Mouse (Mus musculus) forebrain, embryonic 10.5 days (tissue): ENCODE data around the gene Acsl1. TPM values are rescaled to one million over a fixed set of nuclear protein-coding genes. Genes with fewer than 3 reads are reported as not detected.

Experiments used
- DNase-seq: peaks from one replicate; pipeline ENCODE4 v3.0.0-alpha.2; 2017; ENCODE audit warnings: low spot score; ENCODE audit errors: extremely low spot score
- H3K27ac ChIP-seq: fragments of 300-500 bp; sonication (generic); 2 replicates; pipeline ENCODE4 v1.5.1; 2016; ENCODE audit warnings: mild to moderate bottlenecking
- H3K27me3 ChIP-seq: fragments of 300-500 bp; sonication (generic); 2 replicates; pipeline ENCODE4 v1.6.1; 2016; ENCODE audit warnings: mild to moderate bottlenecking; ENCODE audit not compliant: poor library complexity, severe bottlenecking
- H3K36me3 ChIP-seq: fragments of 300-500 bp; sonication (generic); replicated peaks from 2 replicates; pipeline ENCODE4 v1.6.1; 2016; ENCODE audit warnings: mild to moderate bottlenecking, moderate library complexity
- H3K4me1 ChIP-seq: fragments of 300-500 bp; sonication (generic); 2 replicates; pipeline ENCODE4 v1.6.1; 2016
- H3K4me3 ChIP-seq: fragments of 300-500 bp; sonication (generic); 2 replicates; pipeline ENCODE4 v1.5.1; 2016; ENCODE audit warnings: mild to moderate bottlenecking, moderate library complexity
- H3K9me3 ChIP-seq: fragments of 300-500 bp; sonication (generic); 2 replicates; pipeline ENCODE4 v1.6.1; 2016; ENCODE audit warnings: mild to moderate bottlenecking, moderate library complexity
- WGBS: fragments of 180-500 bp; shearing (Covaris S2); methylation state at CpG from one replicate; pipeline ENCODE4 v1.1.7; 2016; 5-methylcytosine and 5-hydroxymethylcytosine counted together
- polyA plus RNA-seq: library from polyadenylated mRNA; unstranded; fragments of >200 nt; fragmentation: Nextera tagmentation; extraction: Ambion mirVana; gene quantifications from 2 replicates; pipeline ENCODE4 v1.2.1, GENCODE M21; 2016

The Acsl1 gene
- polyA plus RNA-seq, 1 experiment from 2014 or later = 6.5 TPM

GRCm38 (mm10) chr8:46529508-46529907 is 58.7 kb downstream of the Acsl1 start:
- H3K9me3 ChIP-seq = no peaks in the 10 kb centered on the region
- H3K4me1 ChIP-seq = no peaks in the 10 kb centered on the region
- WGBS = 86% methylated on average over 4 of the region's 4 CpGs
- DNase-seq = no peak
- H3K27ac ChIP-seq = no peak overlapping the region
- no peak overlapping the region for H3K4me3 ChIP-seq
- H3K36me3 ChIP-seq = no peaks in the 10 kb centered on the region
- no peaks in the 10 kb centered on the region for H3K27me3 ChIP-seq

GRCm38 (mm10) chr8:46530541-46530940 is 59.7 kb downstream of the Acsl1 start:
- H3K27ac ChIP-seq = no peak overlapping the region
- DNase-seq = no peak
- 58% methylated on average over 4 of the region's 4 CpGs for WGBS
- H3K4me1 ChIP-seq = no peaks in the 10 kb centered on the region
- no peaks in the 10 kb centered on the region for H3K9me3 ChIP-seq
- H3K36me3 ChIP-seq = no peaks in the 10 kb centered on the region
- no peak overlapping the region for H3K4me3 ChIP-seq
- H3K27me3 ChIP-seq = no peaks in the 10 kb centered on the region

- WGBS = 91% methylated on average over 7 of the region's 7 CpGs
- Histone ChIP-seq H3K27ac (no peak overlapping the region), H3K4me3 (no peak overlapping the region), H3K4me1 (no peaks in the 10 kb centered on the region), H3K36me3 (no peaks in the 10 kb centered on the region), H3K27me3 (no peaks in the 10 kb centered on the region), H3K9me3 (no peaks in the 10 kb centered on the region)
- no peak for DNase-seq
These were observed 63.1 kb downstream of the Acsl1 start for GRCm38 (mm10) chr8:46533926-46534325.

GRCm38 (mm10) chr8:46539701-46540100 is 68.9 kb downstream of the Acsl1 start:
- WGBS = 72% methylated on average over 5 of the region's 5 CpGs
- no peaks in the 10 kb centered on the region for H3K4me1 ChIP-seq
- H3K27ac ChIP-seq = no peak overlapping the region
- no peaks in the 10 kb centered on the region for H3K9me3 ChIP-seq
- no peaks in the 10 kb centered on the region for H3K36me3 ChIP-seq
- no peak overlapping the region for H3K4me3 ChIP-seq
- no peak for DNase-seq
- H3K27me3 ChIP-seq = no peaks in the 10 kb centered on the region

- Histone ChIP-seq H3K36me3 (no peaks in the 10 kb centered on the region), H3K27ac (no peak overlapping the region), H3K4me3 (no peak overlapping the region), H3K9me3 (no peaks in the 10 kb centered on the region), H3K27me3 (no peaks in the 10 kb centered on the region), H3K4me1 (no peaks in the 10 kb centered on the region)
- no peak for DNase-seq
- 87% methylated on average over 7 of the region's 7 CpGs for WGBS
These were observed 72.4 kb downstream of the Acsl1 start for GRCm38 (mm10) chr8:46543191-46543590.

GRCm38 (mm10) chr8:46543662-46544061 is 72.8 kb downstream of the Acsl1 start:
- DNase-seq = no peak
- Histone ChIP-seq H3K27ac (no peak overlapping the region), H3K4me3 (no peak overlapping the region), H3K27me3 (no peaks in the 10 kb centered on the region), H3K36me3 (no peaks in the 10 kb centered on the region), H3K9me3 (no peaks in the 10 kb centered on the region), H3K4me1 (no peaks in the 10 kb centered on the region)
- 80% methylated on average over 6 of the region's 6 CpGs for WGBS

GRCm38 (mm10) chr8:46545854-46546253 is 75.0 kb downstream of the Acsl1 start:
- Histone ChIP-seq H3K4me3 (no peak overlapping the region), H3K4me1 (peaks cover under 1% of the 10 kb centered on the region; the same call in 1 of the 2 replicates)
- WGBS = 81% methylated on average over 5 of the region's 5 CpGs

GRCm38 (mm10) chr8:46546431-46547176 is 75.8 kb downstream of the Acsl1 start:
- WGBS = 88% methylated on average over 11 of the region's 11 CpGs
- Histone ChIP-seq H3K27ac (0 out of 2 replicates have a peak overlapping the region, but pooled peaks have one; percentile 10), H3K4me1 (peaks cover 5% of the 10 kb centered on the region), H3K36me3 (no peaks in the 10 kb centered on the region), H3K4me3 (no peak overlapping the region), H3K9me3 (no peaks in the 10 kb centered on the region), H3K27me3 (no peaks in the 10 kb centered on the region)
- no peak for DNase-seq

More at GRCm38 (mm10) chr8:46545854-46546253, 75.0 kb downstream of the Acsl1 start:
- Histone ChIP-seq H3K27me3 (no peaks in the 10 kb centered on the region), H3K36me3 (no peaks in the 10 kb centered on the region), H3K9me3 (no peaks in the 10 kb centered on the region), H3K27ac (no peak overlapping the region)
- no peak for DNase-seq

- DNase-seq = no peak
- 51% methylated on average over 4 of the region's 4 CpGs for WGBS
- 0 out of 2 replicates have a peak overlapping the region, but pooled peaks have one; percentile 10 for H3K27ac ChIP-seq
- H3K36me3 ChIP-seq = no peaks in the 10 kb centered on the region
- H3K9me3 ChIP-seq = no peaks in the 10 kb centered on the region
- H3K4me3 ChIP-seq = no peak overlapping the region
- H3K4me1 ChIP-seq = peaks cover 5% of the 10 kb centered on the region
- H3K27me3 ChIP-seq = no peaks in the 10 kb centered on the region
These were observed 76.4 kb downstream of the Acsl1 start for GRCm38 (mm10) chr8:46547245-46547644.

- H3K4me3 ChIP-seq = no peak overlapping the region
- no peak overlapping the region for H3K27ac ChIP-seq
- peaks cover 4% of the 10 kb centered on the region for H3K36me3 ChIP-seq
- H3K9me3 ChIP-seq = no peaks in the 10 kb centered on the region
- no peaks in the 10 kb centered on the region for H3K27me3 ChIP-seq
- no peak for DNase-seq
- WGBS = 87% methylated on average over 8 of the region's 8 CpGs
- H3K4me1 ChIP-seq = peaks cover 20% of the 10 kb centered on the region
These were observed 79.2 kb downstream of the Acsl1 start for GRCm38 (mm10) chr8:46550058-46550457.

GRCm38 (mm10) chr8:46551029-46551428 is 80.2 kb downstream of the Acsl1 start:
- DNase-seq = no peak
- Histone ChIP-seq H3K4me1 (peaks cover 20% of the 10 kb centered on the region), H3K4me3 (peak overlapping the region; percentile 85), H3K27ac (peak overlapping the region; percentile 81), H3K27me3 (no peaks in the 10 kb centered on the region), H3K36me3 (peaks cover 13% of the 10 kb centered on the region), H3K9me3 (no peaks in the 10 kb centered on the region)
- WGBS = 54% methylated on average over 4 of the region's 4 CpGs

- peak within 1 kb of the TSS; percentile 85 for H3K4me3 ChIP-seq
- peak within 1 kb of the TSS; percentile 85 for H3K27ac ChIP-seq
- WGBS = under 1% methylated on average over 50 of the region's 50 CpGs
- peaks cover 21% of the 10 kb centered on the region for H3K36me3 ChIP-seq
- peak; percentile 99 for DNase-seq
- no peaks in the 10 kb centered on the region for H3K9me3 ChIP-seq
- no peaks in the 10 kb centered on the region for H3K27me3 ChIP-seq
- H3K4me1 ChIP-seq = peaks cover 20% of the 10 kb centered on the region
These were observed 81.0 kb downstream of the Acsl1 start, which contains the start of gene Cenpu for GRCm38 (mm10) chr8:46551615-46552440. Gene Cenpu (plus strand): TSS chr8:46552028.

GRCm38 (mm10) chr8:46552441-46552765 is 81.6 kb downstream of the Acsl1 start:
- 4% methylated on average over 10 of the region's 10 CpGs for WGBS
- Histone ChIP-seq H3K4me1 (peaks cover 20% of the 10 kb centered on the region), H3K9me3 (no peaks in the 10 kb centered on the region), H3K4me3 (peak overlapping the region; percentile 85), H3K36me3 (peaks cover 27% of the 10 kb centered on the region), H3K27me3 (no peaks in the 10 kb centered on the region), H3K27ac (peak overlapping the region; percentile 85)
- DNase-seq = no peak
